Mouse (Mus musculus): Measurements from ENCODE around the gene Gm4894. TPM values are rescaled to one million over a fixed set of nuclear protein-coding genes. Genes with fewer than 3 reads are reported as not detected.

Gene Gm4894
- polyA plus RNA-seq, 1 experiment = not detected

DNA sequence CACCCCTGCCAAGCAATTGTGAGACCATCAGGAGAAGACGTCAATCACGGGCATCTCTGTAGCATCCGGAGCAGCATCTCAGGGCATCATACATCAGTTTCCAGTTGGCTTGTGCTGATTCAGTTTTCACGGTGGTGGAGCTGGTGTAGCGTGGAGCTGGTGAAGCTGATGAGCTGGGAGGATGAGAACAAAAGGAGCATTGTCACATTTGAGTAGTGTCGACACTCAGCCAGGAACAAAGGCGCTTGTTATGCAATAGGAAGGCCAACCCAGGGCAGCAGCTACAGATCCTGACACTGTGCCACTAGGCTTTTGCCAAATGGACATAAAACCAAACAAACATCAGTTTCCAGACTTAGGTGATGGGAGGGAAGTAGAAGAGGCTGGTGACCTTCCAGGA, 23.2 kb downstream of the Gm4894 start:
- H3K4me1 ChIP-seq = no peaks in the 10 kb centered on the region
- no peaks in the 10 kb centered on the region for H3K36me3 ChIP-seq (replicated peaks; ENCODE audit: low read length)
- no peak overlapping the region for H3K4me3 ChIP-seq (replicated peaks)
- no peaks in the 10 kb centered on the region for H3K27me3 ChIP-seq (replicated peaks)
- no peaks in the 10 kb centered on the region for H3K9me3 ChIP-seq
- TF ChIP-seq FLI1 (IDR thresholded peaks at IDR 0.05; ENCODE audit: low read length) (no peak), GATA1 (IDR thresholded peaks at IDR 0.05; ENCODE audit: borderline replicate concordance, low read length) (no peak)

DNA sequence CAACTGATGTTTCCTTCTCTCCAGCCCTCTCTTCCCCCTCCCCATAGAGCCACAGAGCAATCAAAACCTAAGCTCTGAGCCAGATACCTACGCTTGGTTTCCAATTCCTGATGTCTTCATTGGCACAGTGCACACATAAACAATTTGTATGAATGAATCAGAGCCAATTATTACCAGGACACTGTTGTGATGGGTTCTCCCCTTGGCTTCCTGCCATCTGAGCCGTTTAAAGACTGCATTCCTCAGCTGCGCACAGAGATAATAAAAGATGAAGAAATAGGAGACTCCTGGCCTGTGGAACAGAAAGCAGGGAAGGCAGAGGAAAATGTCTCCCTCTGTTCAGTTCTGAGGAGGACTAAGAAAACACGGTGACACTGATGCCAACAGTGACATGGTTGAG, 25.6 kb downstream of the Gm4894 start:
- no peaks in the 10 kb centered on the region for H3K27me3 ChIP-seq (replicated peaks)
- no peaks in the 10 kb centered on the region for H3K36me3 ChIP-seq (replicated peaks; ENCODE audit: low read length)
- no peaks in the 10 kb centered on the region for H3K9me3 ChIP-seq
- H3K4me1 ChIP-seq = no peaks in the 10 kb centered on the region
- H3K4me3 ChIP-seq (replicated peaks) = no peak overlapping the region
- TF ChIP-seq FLI1 (IDR thresholded peaks at IDR 0.05; ENCODE audit: low read length) = no peak
- TF ChIP-seq GATA1 (IDR thresholded peaks at IDR 0.05; ENCODE audit: borderline replicate concordance, low read length) = no peak

DNA sequence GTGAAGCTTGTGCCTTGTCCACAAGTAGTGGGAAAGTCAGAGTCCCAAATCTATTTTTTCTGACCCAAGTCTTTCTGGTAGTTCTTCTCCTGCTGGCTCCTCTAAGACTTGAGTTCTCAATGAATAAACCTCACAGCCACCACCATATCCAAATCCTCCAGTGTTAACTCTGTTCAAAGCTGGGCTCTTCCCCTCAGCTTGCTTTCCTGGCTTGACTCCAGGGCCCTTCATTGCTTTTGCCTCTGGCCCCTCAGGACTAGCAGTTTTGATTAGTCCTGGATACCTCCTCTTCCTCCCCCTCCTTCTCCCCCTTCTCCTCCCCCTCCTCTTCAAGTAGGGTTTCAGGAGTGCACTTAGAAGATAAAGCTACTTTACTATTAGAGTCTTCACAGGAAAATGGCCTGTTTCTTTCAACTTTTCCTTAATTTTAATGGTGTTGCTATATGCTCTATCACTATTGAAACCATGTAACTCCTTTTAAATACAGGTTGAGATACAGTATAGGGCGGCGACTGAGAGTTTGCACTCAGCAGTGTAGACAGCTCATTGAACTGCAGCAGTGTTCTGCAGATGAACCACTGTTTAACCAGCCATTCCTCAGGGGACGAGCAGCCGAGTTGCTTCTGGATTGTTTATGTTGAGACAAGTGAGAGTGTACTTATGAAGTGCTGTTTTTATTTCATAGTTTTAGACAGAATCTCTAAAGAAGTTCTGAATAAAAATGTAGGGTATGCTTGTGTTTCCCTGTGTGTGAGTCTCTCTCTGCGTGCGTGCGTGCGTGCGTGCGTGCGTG, 26.4 kb downstream of the Gm4894 start:
- Histone ChIP-seq H3K4me1 (no peaks in the 10 kb centered on the region), H3K4me3 (replicated peaks) (no peak overlapping the region), H3K36me3 (replicated peaks; ENCODE audit: low read length) (no peaks in the 10 kb centered on the region), H3K27me3 (replicated peaks) (no peaks in the 10 kb centered on the region), H3K9me3 (no peaks in the 10 kb centered on the region)
- TF ChIP-seq FLI1 (IDR thresholded peaks at IDR 0.05; ENCODE audit: low read length) = no peak
- TF ChIP-seq GATA1 (IDR thresholded peaks at IDR 0.05; ENCODE audit: borderline replicate concordance, low read length) = no peak

DNA sequence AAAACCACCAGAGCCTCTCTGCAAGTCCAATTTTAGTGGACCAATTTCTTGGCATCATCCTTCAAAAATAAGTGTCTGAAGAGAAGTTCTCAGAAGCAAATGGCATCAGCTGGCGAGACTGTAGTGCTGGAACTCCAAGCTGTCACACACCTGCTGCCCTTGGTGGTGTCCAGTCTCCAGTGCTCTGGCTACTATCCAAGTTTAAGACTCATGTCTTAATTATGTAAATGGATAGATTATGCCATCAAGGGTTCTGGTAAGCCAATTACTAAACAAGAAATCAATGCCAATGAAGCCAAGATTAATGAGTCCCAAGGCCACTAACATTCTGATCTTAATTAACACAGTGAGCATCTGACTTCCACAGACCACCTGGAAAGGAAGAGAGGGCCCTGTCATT, 44.8 kb downstream of the Gm4894 start:
- H3K36me3 ChIP-seq (replicated peaks; ENCODE audit: low read length) = no peaks in the 10 kb centered on the region

DNA sequence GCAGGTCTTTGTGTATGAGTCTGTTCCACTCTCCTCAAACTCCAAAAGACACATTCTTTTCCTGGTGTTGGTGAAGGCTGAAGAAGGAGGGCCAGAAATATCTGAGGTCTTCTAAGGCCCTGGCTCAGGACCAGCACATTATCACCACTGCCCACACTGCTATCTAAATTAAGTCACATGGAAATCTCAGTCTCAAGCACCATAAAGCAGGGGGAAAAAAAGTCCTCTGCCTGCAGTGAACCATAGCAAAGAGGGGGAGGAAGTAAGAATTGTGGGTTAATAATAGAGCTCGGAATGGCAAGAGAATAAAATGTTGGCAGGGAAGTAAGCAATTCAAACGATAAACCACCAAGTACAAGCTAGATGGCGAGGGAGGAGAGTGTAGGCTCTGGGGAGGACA, 57.2 kb downstream of the Gm4894 start:
- Histone ChIP-seq H3K4me3 (replicated peaks) (no peak overlapping the region), H3K4me1 (no peaks in the 10 kb centered on the region), H3K27me3 (replicated peaks) (no peaks in the 10 kb centered on the region), H3K9me3 (no peaks in the 10 kb centered on the region), H3K36me3 (replicated peaks; ENCODE audit: low read length) (no peaks in the 10 kb centered on the region)
- TF ChIP-seq FLI1 (IDR thresholded peaks at IDR 0.05; ENCODE audit: low read length) (no peak), GATA1 (IDR thresholded peaks at IDR 0.05; ENCODE audit: borderline replicate concordance, low read length) (no peak)

More for the DNA sequence above, 44.8 kb downstream of the Gm4894 start:
- H3K9me3 ChIP-seq = no peaks in the 10 kb centered on the region
- H3K4me3 ChIP-seq (replicated peaks) = no peak overlapping the region
- no peaks in the 10 kb centered on the region for H3K4me1 ChIP-seq
- H3K27me3 ChIP-seq (replicated peaks) = no peaks in the 10 kb centered on the region
- TF ChIP-seq GATA1 (IDR thresholded peaks at IDR 0.05; ENCODE audit: borderline replicate concordance, low read length) = no peak
- TF ChIP-seq FLI1 (IDR thresholded peaks at IDR 0.05; ENCODE audit: low read length) = no peak

DNA sequence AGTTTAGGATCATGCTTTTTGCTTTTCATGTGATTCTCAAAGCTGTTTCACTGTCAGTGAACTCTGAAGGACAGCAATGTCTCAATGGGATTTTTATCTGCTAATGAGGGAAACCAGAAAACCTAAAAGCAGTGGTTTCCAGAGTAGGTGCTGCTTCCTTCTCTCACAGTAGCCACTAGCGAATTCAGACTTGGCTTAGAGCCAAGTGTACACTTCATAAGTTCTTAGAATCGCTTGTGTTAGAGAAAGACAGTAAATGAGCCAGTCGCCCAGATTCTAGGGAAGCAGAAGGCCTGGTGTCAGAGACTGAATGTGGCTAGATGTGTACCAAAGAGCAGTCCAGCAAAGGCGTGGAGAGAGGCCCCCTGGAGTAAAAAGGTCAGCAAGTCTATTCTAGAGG, 60.5 kb downstream of the Gm4894 start:
- no peak for TF ChIP-seq FLI1 (IDR thresholded peaks at IDR 0.05; ENCODE audit: low read length)
- no peak for TF ChIP-seq GATA1 (IDR thresholded peaks at IDR 0.05; ENCODE audit: borderline replicate concordance, low read length)
- Histone ChIP-seq H3K4me3 (replicated peaks) (no peak overlapping the region), H3K36me3 (replicated peaks; ENCODE audit: low read length) (no peaks in the 10 kb centered on the region), H3K9me3 (no peaks in the 10 kb centered on the region), H3K4me1 (no peaks in the 10 kb centered on the region), H3K27me3 (replicated peaks) (no peaks in the 10 kb centered on the region)

DNA sequence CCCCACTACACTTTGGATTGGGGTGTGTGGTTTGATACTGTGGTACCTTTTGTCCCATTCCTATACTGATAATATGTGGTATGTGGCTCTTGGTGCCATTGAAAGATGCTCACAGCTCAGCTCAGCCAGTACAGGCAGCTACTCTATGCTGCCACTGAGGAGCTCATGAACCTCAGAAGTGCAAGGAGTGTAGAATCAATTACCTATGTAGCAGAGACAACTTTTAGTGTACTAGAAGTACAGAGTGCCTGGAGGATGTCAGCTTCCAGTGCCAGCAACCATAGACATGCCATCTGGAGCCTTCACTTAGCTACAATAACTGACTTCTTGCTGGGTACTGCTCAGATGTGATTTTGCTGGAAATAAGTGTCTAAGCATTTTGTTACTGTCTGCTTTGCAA, 68.3 kb downstream of the Gm4894 start:
- TF ChIP-seq FLI1 (IDR thresholded peaks at IDR 0.05; ENCODE audit: low read length) = no peak
- no peaks in the 10 kb centered on the region for H3K36me3 ChIP-seq (replicated peaks; ENCODE audit: low read length)
- H3K9me3 ChIP-seq = no peaks in the 10 kb centered on the region
- H3K4me1 ChIP-seq = no peaks in the 10 kb centered on the region
- no peak overlapping the region for H3K4me3 ChIP-seq (replicated peaks)
- H3K27me3 ChIP-seq (replicated peaks) = no peaks in the 10 kb centered on the region

Other genes with a start within 250 kb of the Gm4894 start
- 1.1 TPM in 1 of 2 replicates, not detected in the other for gene Zw10, start 194.9 kb upstream of the Gm4894 start, polyA plus RNA-seq (2012; ENCODE audit: insufficient read depth, low replicate concordance)
- not detected in 2 replicates for gene Tmprss5, start 169.3 kb upstream of the Gm4894 start, polyA plus RNA-seq (2012; ENCODE audit: insufficient read depth, low replicate concordance)
- gene Drd2, start 90.1 kb downstream of the Gm4894 start, polyA plus RNA-seq (2012; ENCODE audit: insufficient read depth, low replicate concordance) = 0.09 TPM in 1 of 2 replicates, not detected in the other
- gene Ankk1, start 176.5 kb downstream of the Gm4894 start, polyA plus RNA-seq (2012; ENCODE audit: insufficient read depth, low replicate concordance) = not detected in 2 replicates
- gene Ttc12, start 235.7 kb downstream of the Gm4894 start, polyA plus RNA-seq (2012; ENCODE audit: insufficient read depth, low replicate concordance) = 0.04 TPM in 1 of 2 replicates, not detected in the other

All from megakaryocyte, embryonic 14.5 days (primary cell).